Mouse (Mus musculus): ENCODE measurements at regions not wholly inside any gene's neighbourhood (a gene's known extent, or its start where the extent isn't known, plus 50 kb on each side); places are given as distances from the start of the nearest gene placed in this dataset.

GRCm38 (mm10) chr11:19809359-19809758, 114.8 kb upstream of the Spred2 start:
- TF ChIP-seq POLR2A (IDR thresholded peaks at IDR 0.05; ENCODE audit: low read depth, low read length) = no peak
- TF ChIP-seq CTCF (IDR thresholded peaks at IDR 0.05; ENCODE audit: borderline replicate concordance, insufficient read depth, low read length) = no peak

All from embryonic fibroblast, embryonic 13.5 days (primary cell).